Mouse (Mus musculus): ENCODE data around the gene Pcsk6.

GRCm38 (mm10) chr7:66047975-66048374, 186.4 kb downstream of the Pcsk6 start:
- no peak for TF ChIP-seq EP300 (IDR thresholded peaks at IDR 0.05; ENCODE audit: low read depth in 1 of 2, low read length in 2 of 2)
- TF ChIP-seq CTCF (IDR thresholded peaks at IDR 0.05 in 2 of 3, conservative IDR thresholded peaks at IDR 0.05 in 1 of 3; ENCODE audit: control insufficient read depth in 1 of 3, insufficient read depth in 1 of 3, low read depth in 2 of 3, low read length in 3 of 3, poor library complexity in 1 of 3, severe bottlenecking in 1 of 3): no peak
- TF ChIP-seq POLR2A (IDR thresholded peaks at IDR 0.05; ENCODE audit: control insufficient read depth in 1 of 2, insufficient read depth in 1 of 2, low read depth in 1 of 2, low read length in 2 of 2, poor library complexity in 1 of 2): no peak
- no peak for TF ChIP-seq USF1 (IDR thresholded peaks at IDR 0.05; ENCODE audit: low read depth, low read length)
- no peak for TF ChIP-seq MAX (IDR thresholded peaks at IDR 0.05; ENCODE audit: low read length)
- no peak for TF ChIP-seq KAT2A (conservative IDR thresholded peaks at IDR 0.05; ENCODE audit: low read depth, low read length)
- no peak for TF ChIP-seq TCF12 (IDR thresholded peaks at IDR 0.05; ENCODE audit: low read depth, low read length)
- no peak for TF ChIP-seq GATA1 (IDR thresholded peaks at IDR 0.05; ENCODE audit: low read depth, low read length)
- TF ChIP-seq ZKSCAN1 (IDR thresholded peaks at IDR 0.05; ENCODE audit: low read depth, low read length): no peak
